Mouse (Mus musculus) embryo, embryonic 11 days (tissue): ENCODE data around the gene Tob2.

Experiments used
- DNase-seq: peaks from one replicate; pipeline ENCODE4 v3.0.0-alpha.2; 2015

The Tob2 gene

GRCm38 (mm10) chr15:81836124-81836821 lies 22.3 kb downstream of the Tob2 start:
- DNase-seq, result peak; percentile 85

DNA sequence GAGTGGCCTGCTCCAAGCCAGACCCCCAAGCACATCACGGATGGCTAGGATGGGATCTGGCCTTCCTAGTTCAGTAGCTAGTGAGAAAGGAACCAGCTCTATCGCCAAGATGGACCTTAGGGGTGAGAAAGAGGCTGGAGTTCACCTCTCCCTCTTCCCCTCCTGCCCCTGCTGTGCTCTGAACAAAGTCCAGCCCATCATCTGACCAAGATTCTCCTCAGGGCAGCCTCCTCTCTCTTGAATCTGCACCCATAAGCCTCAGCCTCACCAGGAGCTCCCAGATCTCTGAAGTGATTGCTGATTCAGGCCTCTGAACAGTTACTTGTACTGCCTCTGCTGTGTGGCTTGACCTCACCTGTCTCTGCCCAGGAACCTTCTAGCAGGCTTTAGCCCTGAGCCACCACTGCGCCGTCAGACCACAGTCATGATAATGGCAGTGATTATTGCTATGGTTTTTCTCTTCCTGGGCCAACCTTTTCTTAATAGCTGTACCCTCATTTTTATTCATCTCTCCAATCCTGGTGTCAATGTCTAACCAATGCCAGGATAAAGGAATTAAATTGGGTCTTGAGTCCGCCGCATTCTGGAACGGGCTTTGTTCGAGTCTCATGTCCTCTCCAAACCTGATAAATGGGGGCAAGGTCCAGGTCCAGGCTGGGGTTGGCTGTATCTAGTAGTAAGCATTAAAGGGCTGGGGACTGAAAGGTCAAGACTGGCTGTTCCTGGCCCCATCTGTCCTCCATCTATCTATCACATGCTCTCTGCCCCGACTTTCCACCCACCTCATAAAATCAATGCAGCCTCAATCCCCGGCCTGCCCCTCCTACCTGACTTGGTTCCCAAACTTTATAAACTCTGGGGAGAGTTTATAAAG lies 23.4 kb downstream of the Tob2 start:
- no peak for DNase-seq

DNA sequence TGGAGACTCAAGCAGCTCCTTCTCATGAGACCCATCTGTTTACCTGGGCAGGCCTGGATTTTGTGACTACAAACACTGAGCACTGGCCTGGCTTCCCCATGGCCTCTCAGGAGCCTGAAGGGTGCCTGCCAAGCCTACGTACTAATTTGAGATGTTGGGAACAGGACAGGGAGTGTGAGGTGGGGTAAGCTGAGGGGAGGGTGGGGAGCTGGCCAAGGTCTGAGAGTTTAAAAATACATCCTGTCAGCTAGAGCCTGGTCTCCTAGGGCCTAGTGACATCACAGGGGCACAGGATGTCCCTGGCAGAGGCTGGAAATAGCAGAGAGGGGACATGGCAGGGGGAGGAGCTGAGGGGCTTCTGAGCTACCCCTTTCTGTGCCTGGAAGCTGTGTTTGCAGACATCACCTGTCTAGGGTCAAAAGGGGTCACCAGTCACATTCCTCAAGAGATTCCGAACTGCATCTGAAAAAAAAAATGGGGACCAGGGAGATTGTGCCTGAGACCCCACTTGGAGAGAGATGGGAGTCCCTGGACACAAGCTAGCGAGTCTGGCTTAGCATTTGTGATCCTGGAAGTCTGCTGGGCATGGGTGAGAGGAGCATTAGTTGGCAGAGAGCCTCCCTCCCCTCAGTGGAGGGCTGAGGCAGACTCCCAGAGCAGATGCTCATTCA lies 24.3 kb downstream of the Tob2 start:
- no peak for DNase-seq

- no peak for DNase-seq
Measured at GRCm38 (mm10) chr15:81833481-81833880, 25.1 kb downstream of the Tob2 start.

DNA sequence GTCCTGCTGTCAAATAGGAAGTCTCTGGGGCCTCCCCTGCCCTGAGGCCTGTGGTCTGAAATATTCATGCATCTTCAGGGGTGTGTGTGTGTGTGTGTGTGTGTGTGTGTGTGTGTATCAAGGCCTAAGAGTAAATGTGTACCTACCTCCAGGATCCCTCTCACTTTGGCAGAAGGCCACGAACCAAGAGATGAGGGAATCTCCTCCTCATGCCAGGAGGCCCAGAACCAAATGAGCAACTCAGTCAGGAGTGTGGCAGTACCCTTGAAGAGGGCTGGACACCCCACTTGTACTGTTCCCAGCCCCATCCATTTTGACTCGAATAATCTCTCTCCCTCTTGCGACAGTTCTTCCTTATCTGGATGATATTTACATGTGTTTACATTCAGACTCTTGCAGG lies 26.4 kb downstream of the Tob2 start:
- no peak for DNase-seq

DNA sequence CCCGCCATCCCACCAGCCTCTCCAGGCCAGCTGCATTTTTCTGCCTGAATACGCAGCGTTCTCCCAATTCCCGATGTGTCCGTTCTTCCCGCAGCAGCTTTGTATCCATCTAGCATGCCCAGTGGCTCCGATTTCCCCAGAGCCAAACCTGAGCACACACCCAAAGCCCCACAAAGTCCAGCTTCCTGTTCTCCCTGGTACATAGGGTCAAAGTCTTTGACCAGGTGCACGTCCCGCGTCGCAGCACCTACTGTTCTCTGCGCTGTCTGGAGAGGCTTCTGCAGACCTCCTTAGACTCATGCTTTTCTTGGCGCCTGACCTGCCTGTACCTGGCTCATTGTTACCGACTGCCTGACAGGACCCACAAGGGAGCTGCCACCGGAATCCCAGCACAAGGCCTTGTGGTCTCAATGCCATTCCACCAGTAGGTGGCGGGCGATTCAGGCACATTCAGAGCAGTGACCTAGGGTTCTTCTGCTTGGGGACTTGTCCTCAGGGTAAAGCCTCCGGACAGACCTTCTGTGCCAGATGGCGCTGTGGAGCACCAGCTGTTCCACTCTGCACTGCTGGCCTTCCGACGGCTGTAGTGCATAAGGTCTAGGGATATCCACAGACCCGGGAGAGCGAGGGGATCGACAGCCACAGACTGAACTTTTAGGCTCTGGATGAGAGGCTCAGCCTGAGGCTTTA lies 27.3 kb downstream of the Tob2 start:
- DNase-seq, result peak; percentile 95

DNA sequence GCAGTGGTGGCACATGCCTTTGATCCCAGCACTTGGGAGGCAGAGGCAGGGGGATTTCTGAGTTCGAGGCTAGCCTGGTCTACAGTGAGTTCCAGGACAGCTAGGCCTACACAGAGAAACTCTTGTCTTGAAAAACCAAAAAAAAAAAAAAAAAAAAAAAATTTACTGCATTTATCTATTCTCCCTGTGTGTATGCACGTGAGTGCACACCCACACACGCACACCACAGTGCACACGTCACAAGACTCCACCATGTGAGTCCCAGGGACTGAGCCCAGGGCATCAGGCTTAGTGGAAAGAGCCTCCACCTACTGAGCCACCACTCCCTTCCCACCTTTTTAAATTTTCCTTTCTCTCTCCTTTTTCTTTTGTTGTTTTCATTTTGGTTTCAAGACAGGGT lies 28.1 kb downstream of the Tob2 start:
- no peak for DNase-seq

GRCm38 (mm10) chr15:81829208-81829580 lies 29.4 kb downstream of the Tob2 start:
- DNase-seq, result no peak

DNA sequence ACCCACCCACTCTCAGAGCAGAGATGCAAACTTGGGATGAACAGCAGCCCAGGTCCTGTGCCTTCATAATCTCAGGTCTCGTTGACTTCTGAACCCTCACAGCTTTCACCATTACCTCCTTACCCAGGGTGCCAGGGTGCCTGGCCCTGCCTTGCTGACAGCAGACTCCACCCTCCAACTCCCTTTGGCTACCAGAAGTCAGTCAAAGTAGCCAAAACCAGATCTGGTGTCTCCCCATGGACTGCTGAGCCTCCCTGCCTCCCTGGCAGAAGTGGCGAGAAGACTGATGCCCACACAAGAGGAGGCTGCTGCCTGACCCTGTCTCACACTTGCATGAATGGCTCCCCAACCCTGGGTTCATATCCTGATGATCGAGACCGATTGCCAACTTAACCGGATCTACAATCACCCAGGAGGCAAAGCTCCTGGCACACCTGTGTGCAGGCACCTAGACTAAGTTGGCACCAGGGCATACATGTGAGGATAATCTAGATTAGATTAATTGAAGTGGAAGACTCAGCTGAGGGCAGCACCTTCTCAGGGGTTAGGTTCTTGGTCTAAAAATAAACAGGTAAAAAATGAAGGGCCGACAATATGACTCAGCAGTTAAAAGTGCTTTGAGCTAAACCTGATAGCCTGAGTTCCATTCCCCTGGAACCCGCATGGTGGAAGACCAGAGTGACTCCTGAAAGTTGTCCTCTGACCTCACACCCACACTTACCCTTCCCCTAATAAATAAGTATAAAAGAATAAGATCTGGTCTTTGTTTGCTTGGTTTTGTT lies 30.0 kb downstream of the Tob2 start:
- DNase-seq, result no peak

DNA sequence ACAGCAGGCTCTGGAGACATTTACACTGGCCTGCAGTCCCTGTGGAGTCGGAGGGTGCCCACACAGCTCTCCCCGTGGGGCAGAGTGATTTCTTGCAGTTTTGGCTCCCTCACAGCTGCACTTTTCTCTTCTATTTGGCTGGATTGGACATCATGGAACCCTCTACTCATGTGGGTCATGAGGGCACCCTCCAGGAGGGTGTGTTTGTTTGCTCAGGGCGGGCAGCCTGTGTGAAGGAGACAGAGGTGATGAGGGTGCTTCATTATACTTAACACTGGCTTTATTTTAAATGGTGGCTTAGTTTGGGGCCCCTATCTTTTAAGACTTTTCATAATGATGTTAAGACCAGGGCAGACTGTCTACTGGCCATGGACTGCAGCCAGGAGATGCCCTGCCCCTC lies 33.8 kb downstream of the Tob2 start:
- no peak for DNase-seq

DNA sequence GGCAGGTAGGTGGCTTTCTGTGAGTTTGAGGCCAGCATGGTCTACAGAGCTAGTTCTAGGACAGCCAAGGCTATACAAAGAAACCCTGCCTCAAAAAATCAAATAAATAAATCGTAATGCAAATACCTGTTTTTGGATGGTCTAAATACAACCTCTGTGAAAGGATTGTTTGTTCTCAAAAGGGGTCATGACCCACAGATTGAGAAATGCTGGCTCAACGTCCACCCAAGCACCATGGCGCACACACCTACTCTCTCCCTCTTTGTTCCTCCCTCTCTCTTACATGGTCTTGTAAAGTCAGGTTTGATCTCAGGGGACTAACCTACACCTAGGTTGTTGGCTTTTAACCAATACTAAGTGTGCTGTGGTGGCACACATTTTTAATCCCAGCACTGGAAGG lies 36.0 kb downstream of the Tob2 start:
- no peak for DNase-seq

GRCm38 (mm10) chr15:81818404-81818803 lies 40.2 kb downstream of the Tob2 start:
- DNase-seq, result no peak

- DNase-seq, result no peak
Measured at GRCm38 (mm10) chr15:81814716-81815370, 43.8 kb downstream of the Tob2 start.

GRCm38 (mm10) chr15:81813986-81814705 lies 44.5 kb downstream of the Tob2 start:
- DNase-seq, result no peak

GRCm38 (mm10) chr15:81812696-81813631 lies 45.6 kb downstream of the Tob2 start:
- no peak for DNase-seq

DNA sequence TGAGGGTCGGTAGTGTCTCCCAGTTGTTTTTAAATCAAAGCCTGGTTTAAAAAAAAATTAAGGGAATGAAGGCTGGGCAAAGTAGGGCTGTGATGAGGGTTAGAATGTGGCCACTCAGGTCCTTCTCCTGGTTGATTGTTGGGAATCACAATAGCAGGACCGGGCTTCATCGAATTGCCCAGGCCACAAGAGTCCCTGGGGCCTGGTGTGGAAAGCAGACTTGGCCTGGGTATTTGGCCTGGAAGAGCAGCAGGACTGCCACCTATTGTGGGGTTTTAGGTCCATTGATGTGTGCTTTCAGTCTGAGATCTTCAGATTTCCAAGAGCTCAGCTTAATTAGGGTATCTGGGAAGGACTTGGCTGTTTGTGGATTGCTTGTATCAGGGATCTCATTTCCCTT lies 46.3 kb downstream of the Tob2 start:
- DNase-seq, result no peak

GRCm38 (mm10) chr15:81811599-81811996 lies 47.0 kb downstream of the Tob2 start:
- no peak for DNase-seq

- peak; percentile 99 for DNase-seq
Measured at GRCm38 (mm10) chr15:81810671-81811598, 47.7 kb downstream of the Tob2 start.

GRCm38 (mm10) chr15:81810150-81810549 lies 48.4 kb downstream of the Tob2 start:
- peak; percentile 75 for DNase-seq
